In the genomic region with DNA sequence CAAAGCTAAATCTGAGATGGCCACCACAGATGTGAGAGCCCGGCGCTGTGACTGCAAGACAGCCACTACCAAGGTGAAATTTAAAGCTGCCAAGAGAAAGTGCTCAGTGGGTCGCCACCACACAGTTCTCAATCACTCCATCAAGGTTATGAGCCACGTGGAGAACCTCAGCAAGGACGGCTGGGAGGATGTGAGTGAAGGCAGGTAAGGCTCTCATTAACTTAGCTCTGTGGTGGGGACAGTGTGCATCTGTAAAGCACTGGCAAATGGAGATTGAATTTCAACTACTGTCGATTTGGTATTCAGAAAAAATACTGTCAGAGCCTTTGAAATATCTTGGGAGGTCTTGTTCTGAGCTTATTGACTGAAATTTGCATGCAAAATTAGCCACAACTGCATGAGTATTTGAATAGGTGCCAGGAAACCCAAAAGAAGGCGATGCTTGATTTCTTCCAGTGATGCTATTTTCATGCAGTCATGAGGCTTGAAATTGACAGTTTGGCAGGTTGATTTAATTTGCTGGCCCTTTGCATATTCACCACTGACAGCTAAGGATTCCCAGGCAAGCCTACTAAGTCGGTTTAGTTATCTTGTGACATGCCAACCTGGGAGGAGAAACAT, we compare ENCODE assay signal across 23 mouse cellular contexts.
DNase-seq lines count a peak whose midpoint lies in the region; ATAC-seq lines count a peak whose summit lies in the region.
"Had no signal": no experiment of that assay in that cellular context is flagged by ENCODE, and none has a peak within 500 bp of the region (broad histone marks: within the 10 kb centered on the region; RNA-seq: fewer than 3 reads in every experiment).

No protein-coding gene starts in this region.

- no peak overlapping the region for H3K4me3 ChIP-seq in midbrain, embryonic 15.5 days
- no peak overlapping the region for H3K4me3 ChIP-seq in midbrain, embryonic 11.5 days (ENCODE audit: low read depth, low read length)
- H3K4me3 ChIP-seq in forebrain, embryonic 16.5 days (replicated peaks; ENCODE audit: low read length): no peak overlapping the region
- H3K4me3 ChIP-seq: embryonic facial prominence, embryonic 15.5 days; erythroblast, embryonic 14.5 days; heart, embryonic 10.5 days; hindbrain, embryonic 15.5 days had no signal

- no peak overlapping the region for H3K9ac ChIP-seq in midbrain, embryonic 15.5 days
- no peak overlapping the region for H3K9ac ChIP-seq in midbrain, embryonic 11.5 days (ENCODE audit: low read length)
- no peak overlapping the region for H3K9ac ChIP-seq in forebrain, embryonic 16.5 days (replicated peaks; ENCODE audit: low read depth, low read length)
- H3K9ac ChIP-seq: embryonic facial prominence, embryonic 15.5 days; hindbrain, embryonic 15.5 days had no signal

- no peak for DNase-seq in frontal cortex, postnatal 25 days (ENCODE audit: low spot score in 2 of 2)
- no peak for DNase-seq in midbrain, embryonic 11.5 days (ENCODE audit: low spot score, missing footprints)
- no peak for DNase-seq in left cerebral cortex, adult 11 months (ENCODE audit: low spot score)
- DNase-seq in right cerebral cortex, postnatal 25 days: no peak
- DNase-seq: adrenal gland, adult 2 months; adrenal gland, postnatal 25 days; cerebellum, adult 11 months; cerebellum, adult 8-10 months; cerebellum, postnatal 14 days; embryo, embryonic 11 days; gastrocnemius, postnatal 10 days; heart, adult 18-20 months; heart, postnatal 10 days; heart, postnatal 4 days had no signal

- no peaks in the 10 kb centered on the region for H3K36me3 ChIP-seq in midbrain, embryonic 15.5 days (replicated peaks)
- no peaks in the 10 kb centered on the region for H3K36me3 ChIP-seq in midbrain, embryonic 11.5 days (ENCODE audit: control insufficient read depth, insufficient read depth, low read length)
- H3K36me3 ChIP-seq in forebrain, embryonic 16.5 days (ENCODE audit: control insufficient read depth, insufficient read depth): no peaks in the 10 kb centered on the region
- H3K36me3 ChIP-seq: embryonic facial prominence, embryonic 15.5 days; hindbrain, embryonic 15.5 days had no signal

- H3K27ac ChIP-seq in midbrain, embryonic 15.5 days: peak overlapping the region; percentile 29; the same call in 1 of the 2 replicates
- no peak overlapping the region for H3K27ac ChIP-seq in midbrain, embryonic 11.5 days (ENCODE audit: low read depth, low read length)
- H3K27ac ChIP-seq in forebrain, embryonic 16.5 days (ENCODE audit: low read length): no peak overlapping the region
- H3K27ac ChIP-seq: embryonic facial prominence, embryonic 15.5 days; heart, embryonic 10.5 days; hindbrain, embryonic 15.5 days had no signal

- peaks cover 7% of the 10 kb centered on the region; the same call in 1 of the 2 replicates for H3K4me1 ChIP-seq in midbrain, embryonic 15.5 days
- 0 out of 2 replicates have a peak, but pooled peaks cover 2% of the 10 kb centered on the region for H3K4me1 ChIP-seq in midbrain, embryonic 11.5 days (ENCODE audit: control insufficient read depth, insufficient read depth, low read length)
- peaks cover 7% of the 10 kb centered on the region for H3K4me1 ChIP-seq in forebrain, embryonic 16.5 days (replicated peaks; ENCODE audit: control insufficient read depth, insufficient read depth, low read length)
- H3K4me1 ChIP-seq: embryonic facial prominence, embryonic 15.5 days; heart, embryonic 10.5 days; hindbrain, embryonic 15.5 days had no signal

- H3K4me2 ChIP-seq in midbrain, embryonic 15.5 days: no peak overlapping the region
- H3K4me2 ChIP-seq in midbrain, embryonic 11.5 days: no peak overlapping the region
- H3K4me2 ChIP-seq in forebrain, embryonic 16.5 days (ENCODE audit: low read length): no peak overlapping the region
- H3K4me2 ChIP-seq: embryonic facial prominence, embryonic 15.5 days; hindbrain, embryonic 15.5 days had no signal

- H3K27me3 ChIP-seq in midbrain, embryonic 15.5 days (replicated peaks): no peaks in the 10 kb centered on the region
- H3K27me3 ChIP-seq in midbrain, embryonic 11.5 days (ENCODE audit: control insufficient read depth, insufficient read depth, low read length): no peaks in the 10 kb centered on the region
- no peaks in the 10 kb centered on the region for H3K27me3 ChIP-seq in forebrain, embryonic 16.5 days (replicated peaks; ENCODE audit: control insufficient read depth, insufficient read depth, low read length)
- H3K27me3 ChIP-seq: embryonic facial prominence, embryonic 15.5 days; hindbrain, embryonic 15.5 days had no signal

- H3K9me3 ChIP-seq in midbrain, embryonic 15.5 days: no peaks in the 10 kb centered on the region
- no peaks in the 10 kb centered on the region for H3K9me3 ChIP-seq in midbrain, embryonic 11.5 days (ENCODE audit: control insufficient read depth, low read length)
- H3K9me3 ChIP-seq in forebrain, embryonic 16.5 days (ENCODE audit: control insufficient read depth, low read length): no peaks in the 10 kb centered on the region
- H3K9me3 ChIP-seq: embryonic facial prominence, embryonic 15.5 days; heart, embryonic 10.5 days; hindbrain, embryonic 15.5 days had no signal

- ATAC-seq in frontal cortex, adult (ENCODE audit: low TSS enrichment): peak; percentile 14; the same call in 1 of the 2 replicates
- peak; percentile 72; the same call in 1 of the 2 replicates for ATAC-seq in midbrain, embryonic 15.5 days (replicated peaks)
- ATAC-seq in midbrain, embryonic 11.5 days (ENCODE audit: low FRiP score): no peak
- peak; percentile 75 for ATAC-seq in forebrain, embryonic 16.5 days
- ATAC-seq: inflammation-experienced regulatory T-cells, adult 6 months; intestine, postnatal 0 days had no signal

- WGBS in midbrain, embryonic 15.5 days: 62% methylated on average over 8 of the region's 8 CpGs
- 80% methylated on average over 8 of the region's 8 CpGs for WGBS in midbrain, embryonic 11.5 days
- 41% methylated on average over 8 of the region's 8 CpGs for WGBS in forebrain, embryonic 16.5 days
